Mouse (Mus musculus) spleen, postnatal 14 days (tissue): ENCODE data around the gene Cwf19l2.
"Not testable (repeated sequence)": the region's sequence is repeated elsewhere in the genome, so short reads cannot be mapped to it uniquely, and the experiment has no call there.

Experiments used
- DNase-seq, 2 experiments: peaks; one replicate each; pipeline ENCODE4 v3.0.0; 2021 to 2022; ENCODE audit warnings: low spot score in 2 of 2

Gene Cwf19l2

GRCm38 (mm10) chr9:3403251-3404208 lies at the start of gene Cwf19l2:
TSS of gene Cwf19l2 (plus strand) at chr9:3403592.
- DNase-seq = peak; percentile 47 to 60

DNA sequence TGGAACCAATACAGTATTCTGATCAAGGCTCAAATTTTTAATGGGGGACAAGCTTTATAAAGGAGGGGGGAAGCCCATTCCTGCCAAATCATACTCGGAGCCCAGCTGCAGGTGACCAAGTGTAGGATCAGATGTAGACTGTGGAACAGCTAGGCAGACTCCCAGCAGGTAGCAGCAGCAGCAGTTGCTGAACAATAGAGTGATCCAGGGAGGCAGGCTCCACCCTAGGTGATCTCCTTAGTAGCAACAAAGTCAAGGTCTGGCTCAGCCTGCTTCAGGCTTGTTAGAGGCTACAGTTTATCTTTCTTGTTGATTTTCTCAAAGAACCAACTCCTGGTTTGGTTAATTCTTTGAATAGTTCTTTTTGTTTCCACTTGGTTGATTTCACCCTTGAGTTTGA lies 27.1 kb upstream of the Cwf19l2 start:
- not testable (repeated sequence) for DNase-seq

DNA sequence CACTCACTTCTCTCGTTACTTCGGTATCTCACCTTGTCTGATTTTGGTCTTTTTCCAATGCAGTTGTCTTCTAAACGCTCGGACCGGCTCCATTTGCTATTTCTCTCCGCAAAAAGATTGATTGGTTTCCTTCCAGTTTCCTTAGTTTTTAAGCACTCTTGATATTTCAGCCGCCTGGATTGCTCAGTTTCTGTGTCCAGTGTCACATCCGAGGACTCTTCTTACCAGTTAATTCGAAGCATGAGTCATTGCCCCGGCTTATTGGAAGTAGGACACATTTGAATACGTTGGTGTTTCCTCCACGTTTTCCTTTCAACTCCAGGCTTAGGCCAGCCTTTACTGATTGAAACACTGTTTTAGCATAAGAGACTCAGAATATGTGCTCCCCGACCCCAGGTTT lies 980 bp downstream of the Cwf19l2 start:
- DNase-seq = no peak

GRCm38 (mm10) chr9:3439555-3440300 lies 36.3 kb downstream of the Cwf19l2 start:
- not testable (repeated sequence) for DNase-seq

GRCm38 (mm10) chr9:3471897-3472296 lies 68.5 kb downstream of the Cwf19l2 start:
- DNase-seq = no peak

DNA sequence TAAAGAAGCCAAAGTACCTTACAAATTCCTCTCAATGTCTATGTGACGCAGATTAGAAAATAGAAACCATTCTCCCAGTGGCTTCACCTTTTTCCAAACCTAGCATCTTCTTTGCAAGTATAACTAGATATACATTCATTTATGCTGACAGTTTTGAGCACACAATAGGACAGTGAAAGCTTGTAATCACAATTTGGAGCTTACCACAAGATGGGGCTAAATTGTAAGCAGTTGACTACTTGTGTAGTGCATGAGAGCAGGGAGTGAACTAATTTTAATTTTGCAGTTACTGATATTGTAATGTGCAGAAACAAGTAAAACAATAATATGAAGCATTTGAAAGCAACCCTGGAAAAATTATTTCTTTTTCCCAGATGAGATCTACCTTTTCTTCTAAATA lies 115.3 kb downstream of the Cwf19l2 start:
- no peak for DNase-seq

- no peak for DNase-seq
Observed at GRCm38 (mm10) chr9:3519178-3519577, 115.8 kb downstream of the Cwf19l2 start.

- DNase-seq = no peak
Observed at GRCm38 (mm10) chr9:3521031-3521430, 117.6 kb downstream of the Cwf19l2 start.
